Mouse (Mus musculus) lung, postnatal 14 days (tissue): ENCODE data around the gene Rab34.
A peak's percentile ranks its signal among the peaks of the same experiment; 100 is the strongest.

Experiments used
- DNase-seq: peaks from one replicate; pipeline ENCODE4 v3.0.0; 2021

Rab34 gene

DNA sequence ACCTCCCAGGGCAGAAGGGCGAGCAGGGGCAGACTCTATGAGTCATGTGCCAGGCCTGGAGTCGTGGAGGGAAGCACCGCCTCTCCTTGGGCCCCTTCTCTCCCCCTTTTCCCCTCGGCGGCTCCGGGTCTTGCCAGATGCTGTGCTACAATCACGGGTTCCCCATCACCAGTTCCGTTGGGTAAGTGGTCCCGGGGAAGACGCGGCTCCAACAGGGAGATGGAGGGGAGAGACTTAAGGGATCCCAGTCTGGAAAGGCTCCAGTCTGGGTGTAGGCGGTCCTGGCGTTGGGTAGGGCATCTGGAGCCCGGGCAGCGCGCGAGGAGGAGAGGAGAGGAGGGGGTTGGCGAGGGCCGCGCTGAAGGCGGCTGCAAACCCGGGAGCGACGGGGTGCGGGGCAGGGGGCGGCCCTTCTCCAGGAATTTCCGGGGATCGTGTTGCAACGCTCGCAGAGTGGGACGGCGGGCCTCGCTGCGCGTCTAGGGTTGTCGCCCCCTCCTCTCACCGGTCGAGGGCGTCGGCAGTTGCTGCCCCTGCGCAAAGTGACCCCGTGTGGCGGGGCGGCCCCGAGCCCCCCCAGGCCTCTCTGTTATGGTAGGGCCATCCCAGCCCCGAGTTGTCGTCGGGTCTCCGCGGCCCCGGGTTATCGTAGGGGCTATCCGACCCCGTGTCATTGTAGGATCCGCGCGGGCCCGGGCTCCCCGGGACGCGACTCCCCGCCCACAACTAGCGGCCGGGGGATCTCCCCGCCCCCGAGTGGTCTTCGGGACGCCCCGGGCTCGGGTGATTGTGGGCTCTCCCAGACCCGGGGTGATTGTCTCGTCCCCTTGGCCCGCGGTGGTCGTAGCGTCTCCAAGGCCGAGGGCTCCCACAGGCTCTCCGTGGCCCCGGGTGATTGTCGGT, at the start of gene Rab34:
Rab34 (plus strand) TSS at position 100 of the 903 bp plus-strand sequence.
- DNase-seq = peak; percentile 79

DNA sequence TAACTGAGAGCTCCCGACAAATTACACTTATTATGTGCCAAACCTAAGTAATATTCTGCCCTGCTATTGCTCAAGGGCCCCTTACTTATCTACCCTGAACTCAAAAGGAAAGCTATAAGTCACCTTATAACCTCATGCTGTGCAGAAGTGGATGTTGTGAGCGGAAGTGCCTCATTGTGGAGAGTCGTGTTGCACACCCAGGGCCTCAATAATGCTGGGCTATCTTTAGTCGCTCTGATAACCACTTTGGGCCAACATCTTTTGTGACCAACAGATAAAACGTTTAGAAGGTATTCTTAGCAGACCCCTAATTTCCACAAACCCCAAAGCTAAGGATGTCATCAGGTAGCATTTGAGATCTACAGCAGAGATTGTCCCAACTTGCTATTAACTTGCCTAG, 47.6 kb upstream of the Rab34 start:
- DNase-seq = no peak

DNA sequence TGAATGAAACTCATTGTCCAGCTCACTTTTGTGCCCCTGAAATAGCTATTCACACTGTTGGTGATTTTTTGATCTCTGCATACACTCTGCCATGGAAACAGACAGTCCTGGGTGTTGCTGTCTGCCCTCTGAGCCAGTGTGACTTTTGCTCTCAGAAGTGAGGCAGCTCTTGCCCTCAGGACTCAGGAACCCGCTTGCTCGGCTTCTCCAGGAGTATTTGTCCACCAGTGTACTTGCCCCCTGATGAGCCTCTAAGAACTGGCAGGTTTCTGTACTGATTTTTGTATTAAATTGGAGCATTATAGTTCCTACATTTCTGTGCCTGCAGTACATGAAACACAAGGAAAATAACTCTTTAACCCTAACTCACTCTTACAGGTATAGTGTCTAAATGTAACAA, 44.7 kb upstream of the Rab34 start:
- DNase-seq = no peak

- no peak for DNase-seq
Measured at GRCm38 (mm10) chr11:78146168-78146567, 42.1 kb upstream of the Rab34 start.

DNA sequence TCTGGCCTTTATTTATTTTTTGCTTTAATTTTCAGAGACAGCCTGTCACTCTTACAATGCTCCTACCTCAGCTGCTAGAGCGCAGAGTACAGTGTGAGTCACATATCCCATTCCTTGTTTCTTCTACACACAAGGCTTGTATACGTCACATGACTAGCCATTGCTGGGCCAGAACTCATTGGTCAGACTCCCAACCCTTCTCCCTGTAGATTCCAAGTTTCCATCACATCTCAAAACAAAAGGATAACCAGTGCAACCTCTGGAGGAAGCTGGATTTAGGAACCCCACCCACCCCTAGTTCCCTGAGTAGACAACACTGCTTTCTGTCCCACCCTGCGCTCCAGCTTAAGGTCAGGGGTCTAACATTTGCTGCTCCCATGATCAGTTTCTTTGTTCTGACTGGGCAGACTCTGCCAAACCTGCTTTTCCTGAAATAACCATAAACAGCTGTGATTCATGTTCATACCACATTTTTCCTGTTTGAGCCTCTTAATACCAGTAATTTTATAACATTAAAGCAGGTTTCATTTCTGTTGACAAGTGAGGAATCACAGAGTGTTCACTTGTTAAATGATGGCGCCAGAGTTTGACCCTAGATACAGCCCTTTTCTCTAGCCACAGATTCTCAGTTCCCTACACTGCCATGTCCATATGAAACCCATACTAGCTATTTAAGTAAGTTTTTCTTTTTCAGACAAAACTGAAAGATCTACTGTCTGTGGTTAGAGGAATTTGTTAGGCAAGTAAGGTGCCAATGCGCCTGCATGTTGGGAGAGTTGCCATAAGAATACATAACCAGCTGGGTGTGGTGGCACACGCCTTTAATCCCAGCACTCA, 41.3 kb upstream of the Rab34 start:
- no peak for DNase-seq

- peak; percentile 41 for DNase-seq
Measured at GRCm38 (mm10) chr11:78151161-78151560, 37.1 kb upstream of the Rab34 start.

- peak; percentile 81 for DNase-seq
Measured at GRCm38 (mm10) chr11:78152299-78153231, 35.7 kb upstream of the Rab34 start.

DNA sequence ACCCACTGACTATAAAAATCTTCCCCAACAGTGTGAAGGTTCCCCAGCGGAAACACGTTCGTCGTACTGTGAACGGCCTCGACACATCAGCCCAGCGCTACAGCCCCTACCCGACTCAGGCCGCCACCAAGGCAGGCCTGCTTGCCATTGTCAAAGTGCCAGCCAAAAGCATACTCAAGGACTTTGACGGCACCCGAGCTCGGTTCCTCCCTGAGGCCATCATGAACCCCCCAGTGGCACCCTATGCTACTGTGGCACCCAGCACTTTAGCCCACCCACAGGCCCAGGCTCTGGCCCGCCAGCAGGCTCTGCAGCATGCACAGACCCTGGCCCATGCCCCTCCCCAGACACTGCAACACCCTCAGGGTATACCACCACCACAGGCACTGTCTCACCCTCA, 34.5 kb upstream of the Rab34 start:
- DNase-seq = no peak

DNA sequence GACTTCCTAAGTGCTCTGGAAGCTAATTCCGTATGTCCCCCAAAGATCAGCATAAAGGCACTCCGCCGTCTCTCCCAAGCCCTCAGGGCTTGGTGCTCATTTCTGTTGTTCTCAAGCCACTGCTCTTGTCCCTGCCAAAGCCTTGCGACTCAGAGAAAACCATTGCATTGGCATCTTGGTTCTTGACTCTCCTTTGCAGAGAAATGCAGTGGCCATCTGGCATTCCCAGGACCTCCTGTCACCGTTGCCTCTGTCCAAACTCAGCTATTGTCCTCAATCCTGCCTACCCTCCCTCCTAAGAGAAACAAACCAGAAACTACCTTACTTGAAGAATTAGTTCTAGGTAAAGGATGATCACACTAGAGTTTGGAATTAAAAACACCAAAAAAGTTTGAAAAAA, 32.6 kb upstream of the Rab34 start:
- no peak for DNase-seq

DNA sequence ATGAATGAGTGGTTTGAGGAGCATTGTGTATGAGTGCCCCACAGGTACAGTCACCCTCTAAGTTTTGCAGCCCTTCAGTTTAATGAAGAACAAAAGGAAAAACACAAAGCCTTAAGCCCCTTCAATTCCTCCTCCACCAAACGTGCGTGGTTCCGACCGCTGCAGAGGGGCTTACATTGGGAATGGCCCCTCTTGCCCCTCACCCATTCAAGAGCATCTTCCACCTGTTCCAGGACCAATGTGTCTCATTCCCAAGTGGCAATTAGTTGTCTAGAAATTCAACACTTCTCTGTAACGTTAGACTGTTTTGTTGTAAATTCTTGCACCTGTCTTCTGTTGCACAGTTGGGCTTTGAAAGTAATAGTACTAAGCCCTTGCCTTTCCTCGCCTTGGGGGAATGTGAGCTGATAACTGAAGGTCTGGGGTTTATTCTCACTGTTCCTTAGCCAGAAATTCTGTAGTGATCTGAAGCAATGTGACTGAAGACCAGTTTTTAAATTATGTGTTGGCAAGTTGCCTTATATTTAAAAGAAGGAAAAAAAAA, 32.0 kb upstream of the Rab34 start:
- no peak for DNase-seq

DNA sequence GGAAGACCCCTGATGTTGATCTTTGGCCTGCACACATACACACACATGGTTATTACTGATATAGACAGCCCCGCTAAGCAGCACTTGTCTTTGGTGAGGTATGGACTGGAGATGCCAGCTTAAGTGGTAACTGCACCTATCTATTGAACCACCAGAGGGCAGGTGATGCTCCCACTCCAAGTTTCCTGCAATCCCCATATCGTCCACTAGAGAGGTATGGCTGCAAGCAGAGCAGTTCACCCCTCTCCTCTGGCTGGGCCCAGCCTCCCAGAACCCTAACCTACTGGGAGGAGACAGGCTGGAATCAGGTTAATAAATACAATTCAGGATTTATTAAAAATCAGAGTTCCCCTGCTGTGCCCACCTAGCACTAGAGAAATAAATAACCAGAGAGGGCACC, 29.1 kb upstream of the Rab34 start:
- DNase-seq = peak; percentile 86

DNA sequence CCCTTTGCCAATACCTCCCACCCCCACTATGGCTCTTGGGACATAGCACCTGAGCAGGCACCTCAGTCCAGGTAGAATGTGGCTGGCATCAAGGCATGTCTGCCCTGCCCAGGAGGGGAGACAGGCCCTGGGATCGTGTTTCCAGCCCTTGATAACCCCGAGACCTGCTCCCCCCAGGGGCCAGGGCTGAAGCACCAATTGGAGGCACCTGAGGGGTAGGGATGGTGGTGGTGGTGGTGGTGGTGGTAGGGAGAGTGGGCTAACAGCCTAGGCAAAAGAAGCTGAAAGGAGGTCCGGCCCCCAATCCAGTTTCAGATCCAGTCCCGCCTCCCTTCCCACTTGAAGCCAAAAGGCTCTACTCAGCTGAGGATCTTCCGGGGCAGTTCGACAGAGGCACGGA, 28.7 kb upstream of the Rab34 start:
- DNase-seq = no peak

DNA sequence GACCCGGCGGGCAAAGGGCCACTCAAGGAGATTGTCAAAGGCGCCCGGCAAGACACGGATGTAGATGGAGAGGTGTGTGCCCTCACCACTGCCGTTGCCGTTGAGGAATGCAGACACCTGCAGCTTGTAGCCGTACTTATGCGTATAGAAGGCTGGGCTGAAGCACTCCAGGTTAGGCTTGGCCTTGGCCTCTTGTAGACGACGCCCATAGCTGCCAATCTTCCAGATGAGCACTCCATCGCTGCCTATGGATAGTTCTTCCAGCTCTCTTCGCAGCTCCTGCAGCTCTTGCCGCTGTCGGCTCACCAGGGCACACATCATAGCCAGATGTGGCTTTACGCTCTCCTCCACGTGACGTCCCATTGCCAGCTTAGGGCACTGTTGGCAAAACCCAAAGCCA, 28.1 kb upstream of the Rab34 start:
- DNase-seq = no peak

GRCm38 (mm10) chr11:78160675-78161074, 27.6 kb upstream of the Rab34 start:
- DNase-seq = no peak

DNA sequence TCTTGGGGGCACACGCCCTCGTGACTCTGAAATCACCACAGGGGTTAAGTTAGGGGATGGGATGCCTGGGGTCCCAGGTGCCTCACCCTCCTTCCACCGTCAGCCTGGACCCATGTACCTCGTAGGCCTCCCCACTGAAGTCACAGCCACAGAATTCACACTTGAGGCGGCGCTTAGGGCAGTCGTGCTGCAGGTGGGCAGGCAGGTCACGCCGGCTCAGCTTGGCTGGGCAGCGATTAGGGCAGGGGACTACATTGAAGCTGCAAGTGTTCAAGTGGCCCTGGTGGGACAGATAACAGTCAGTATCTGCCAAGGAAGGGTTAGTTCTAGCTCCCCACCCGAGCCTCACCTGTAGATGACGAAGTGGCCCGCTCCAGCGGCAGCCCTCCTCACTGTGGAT, 27.1 kb upstream of the Rab34 start:
- DNase-seq = no peak

DNA sequence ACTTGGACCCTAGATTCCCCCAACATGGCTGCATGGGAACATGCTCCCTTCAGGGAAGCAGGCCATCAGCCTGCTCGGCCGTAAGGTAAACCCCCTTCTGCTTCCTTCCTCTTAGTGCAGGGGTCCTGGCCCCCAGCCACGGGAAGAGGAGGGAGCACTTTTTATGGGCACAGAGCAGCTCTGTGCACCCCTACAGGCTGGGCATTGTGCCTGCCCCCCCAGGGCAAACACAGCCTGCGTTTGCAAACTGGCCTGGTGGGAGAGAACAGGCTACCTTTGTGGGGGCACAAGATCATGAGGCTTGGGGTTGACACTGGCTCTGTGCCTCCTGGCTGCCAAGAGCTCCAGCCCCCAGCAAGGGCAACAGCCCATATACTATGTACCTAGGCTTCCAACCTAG, 26.3 kb upstream of the Rab34 start:
- DNase-seq = no peak

GRCm38 (mm10) chr11:78162504-78162903, 25.7 kb upstream of the Rab34 start:
- no peak for DNase-seq

GRCm38 (mm10) chr11:78163045-78163444, 25.2 kb upstream of the Rab34 start:
- DNase-seq = no peak

DNA sequence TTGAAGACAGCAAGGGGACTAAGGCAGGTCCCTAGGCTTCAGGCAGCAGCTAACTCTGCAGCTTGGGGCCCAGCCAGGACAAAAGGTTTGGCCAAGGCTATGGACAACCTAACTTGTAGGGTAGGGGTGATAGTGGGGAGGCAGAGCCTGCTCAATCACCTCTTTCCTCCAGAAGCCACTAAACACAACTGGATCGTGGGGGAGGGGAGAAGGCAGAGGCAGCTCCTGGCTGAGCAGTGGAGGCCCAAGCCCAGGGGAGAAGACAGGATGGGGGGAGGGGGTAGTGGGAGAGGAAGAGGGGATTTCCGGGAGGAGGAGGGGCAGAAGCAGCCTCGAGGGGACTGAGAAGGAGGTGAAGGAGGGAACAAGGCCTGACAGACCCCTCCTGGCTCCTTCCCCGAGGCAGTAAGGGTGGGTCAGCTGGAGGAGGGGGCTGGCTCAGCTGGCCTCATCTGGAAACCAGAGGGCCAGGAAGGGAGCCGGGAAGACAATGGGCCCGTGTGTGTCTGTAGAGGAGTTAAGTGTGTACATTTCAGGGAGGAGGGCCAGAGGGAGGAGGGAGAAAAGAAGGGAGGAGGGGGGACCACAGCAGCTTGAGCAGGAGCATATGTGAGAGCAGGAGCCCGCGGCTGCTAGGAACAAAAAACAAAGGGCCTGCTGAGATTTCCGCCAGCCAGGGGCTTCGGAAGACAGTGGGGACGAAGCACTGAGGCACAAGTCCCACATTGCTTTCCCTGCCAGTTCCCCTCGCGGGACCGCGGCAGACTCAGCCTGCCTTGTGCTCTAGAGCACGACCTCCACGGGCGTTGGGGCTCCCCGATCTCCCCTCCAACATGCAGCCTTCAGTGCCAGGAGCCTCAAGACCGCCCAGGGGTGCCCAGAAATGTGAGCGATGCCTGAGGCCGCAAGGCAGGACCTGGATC, 24.3 kb upstream of the Rab34 start:
- DNase-seq = peak; percentile 36

- DNase-seq = no peak
Measured at GRCm38 (mm10) chr11:78164604-78164923, 23.7 kb upstream of the Rab34 start.

- peak; percentile 88 for DNase-seq
Measured at GRCm38 (mm10) chr11:78164924-78165760, 23.1 kb upstream of the Rab34 start, which contains the start of gene Traf4. Gene Traf4, minus strand, starts transcription at chr11:78165589.
